Mouse (Mus musculus) brain, embryonic 14.5 days (tissue): ENCODE data around the gene Ip6k2.

ENCODE experiments used
- CTCF ChIP-seq: fragments of 200-500 bp; IDR thresholded peaks from 2 replicates; pipeline ENCODE4 v1.5.1; 2012; ENCODE audit warnings: inconsistent platforms, mild to moderate bottlenecking, moderate library complexity, borderline replicate concordance; ENCODE audit not compliant: insufficient read depth, insufficient read length; ENCODE audit errors: extremely low read depth
- POLR2A ChIP-seq: fragments of 200-500 bp; IDR thresholded peaks from 2 replicates; pipeline ENCODE4 v1.6.1; 2012; ENCODE audit warnings: mild to moderate bottlenecking, inconsistent platforms, borderline replicate concordance; ENCODE audit not compliant: poor library complexity, insufficient read depth, insufficient read length, severe bottlenecking; ENCODE audit errors: extremely low read depth

DNA sequence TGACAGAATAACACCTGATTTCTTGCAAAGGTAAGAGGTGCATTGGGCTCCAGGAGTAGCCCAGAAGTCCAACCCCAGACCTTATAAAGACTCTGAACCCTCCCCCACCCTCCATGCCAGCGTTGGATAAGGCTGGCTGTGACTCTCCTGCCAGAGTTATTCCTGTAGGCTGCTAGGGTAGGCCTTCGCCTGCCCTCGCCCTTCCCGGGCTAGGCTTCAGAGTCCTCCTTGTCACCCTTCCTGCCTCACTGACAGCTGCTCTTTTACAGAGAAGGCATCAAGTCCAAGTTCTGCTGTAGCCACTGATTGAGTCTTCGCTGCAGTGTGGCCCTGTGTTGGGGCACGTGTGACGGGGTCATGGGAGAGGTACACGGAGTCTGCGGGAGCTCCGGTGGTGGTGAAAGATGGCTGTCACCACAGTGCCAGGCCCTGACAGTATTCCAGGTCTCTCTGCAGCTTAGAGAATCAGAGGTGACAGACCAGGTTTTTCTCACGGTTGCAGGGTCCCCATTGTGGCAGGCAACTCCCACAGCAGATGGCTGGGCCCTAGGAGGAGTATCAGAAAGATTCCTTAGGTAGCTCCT lies 34.9 kb upstream of the Ip6k2 start:
- TF ChIP-seq CTCF (no peak), POLR2A (no peak)
